Mouse (Mus musculus): ENCODE measurements at regions not wholly inside any gene's neighbourhood (a gene's known extent, or its start where the extent isn't known, plus 50 kb on each side); places are given as distances from the start of the nearest gene placed in this dataset.

- H3K4me3 ChIP-seq (replicated peaks; ENCODE audit: low read depth, low read length), result no peak overlapping the region
- no peak overlapping the region for H3K4me2 ChIP-seq (ENCODE audit: low read length)
- no peaks in the 10 kb centered on the region for H3K27me3 ChIP-seq (ENCODE audit: control insufficient read depth, insufficient read depth, low read length)
- H3K4me1 ChIP-seq (ENCODE audit: control insufficient read depth, insufficient read depth, low read length), result no peaks in the 10 kb centered on the region
- ATAC-seq (ENCODE audit: low FRiP score, low TSS enrichment), result no peak
- H3K9ac ChIP-seq (replicated peaks; ENCODE audit: low read length), result no peak overlapping the region
- DNase-seq, result no peak
- H3K9me3 ChIP-seq (ENCODE audit: control insufficient read depth, low read length), result no peaks in the 10 kb centered on the region
- no peak overlapping the region for H3K27ac ChIP-seq (replicated peaks; ENCODE audit: low read depth, low read length)
- no peaks in the 10 kb centered on the region for H3K36me3 ChIP-seq (ENCODE audit: control insufficient read depth, insufficient read depth, low read length)
Measured at GRCm38 (mm10) chr3:3746542-3746941, 2004.1 kb upstream of the Gm8797 start.

GRCm38 (mm10) chr3:3751596-3752251 is 1998.9 kb upstream of the Gm8797 start:
- 12% methylated on average over 5 of the region's 5 CpGs for WGBS
- Histone ChIP-seq H3K36me3 (ENCODE audit: control insufficient read depth, insufficient read depth, low read length) (no peaks in the 10 kb centered on the region), H3K27me3 (ENCODE audit: control insufficient read depth, insufficient read depth, low read length) (no peaks in the 10 kb centered on the region), H3K9ac (replicated peaks; ENCODE audit: low read length) (no peak overlapping the region), H3K4me2 (ENCODE audit: low read length) (no peak overlapping the region), H3K4me1 (ENCODE audit: control insufficient read depth, insufficient read depth, low read length) (no peaks in the 10 kb centered on the region), H3K9me3 (ENCODE audit: control insufficient read depth, low read length) (no peaks in the 10 kb centered on the region), H3K4me3 (replicated peaks; ENCODE audit: low read depth, low read length) (no peak overlapping the region), H3K27ac (replicated peaks; ENCODE audit: low read depth, low read length) (peak overlapping the region; percentile 41; the same call in 1 of the 2 replicates)
- peak; percentile 87 for DNase-seq
- no peak; the same call in 1 of the 2 replicates for ATAC-seq (ENCODE audit: low FRiP score, low TSS enrichment)

DNA sequence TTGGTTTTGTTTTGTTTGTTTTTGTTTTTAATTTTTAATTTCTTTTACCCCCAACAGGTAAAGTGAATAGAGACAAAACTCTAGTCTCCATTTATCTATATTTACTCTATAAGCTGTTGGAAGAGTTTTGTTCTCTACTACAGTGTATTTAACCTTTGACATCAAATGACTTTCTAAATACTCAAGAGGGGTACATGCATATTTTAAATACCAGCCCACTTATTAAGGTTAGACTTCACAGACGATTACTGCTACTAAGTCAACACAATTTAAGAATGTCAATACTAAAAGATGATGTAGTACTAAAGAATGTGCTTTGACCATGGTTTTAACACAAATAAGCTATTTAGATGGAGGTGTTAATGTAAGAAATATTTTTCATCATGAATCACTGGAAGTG is 1989.3 kb upstream of the Gm8797 start:
- H3K9ac ChIP-seq (replicated peaks; ENCODE audit: low read length), result no peak overlapping the region
- H3K36me3 ChIP-seq (ENCODE audit: control insufficient read depth, insufficient read depth, low read length), result no peaks in the 10 kb centered on the region
- ATAC-seq (ENCODE audit: low FRiP score, low TSS enrichment), result no peak
- 70% methylated on average over 1 of the region's 1 CpGs for WGBS
- H3K4me3 ChIP-seq (replicated peaks; ENCODE audit: low read depth, low read length), result no peak overlapping the region
- H3K27me3 ChIP-seq (ENCODE audit: control insufficient read depth, insufficient read depth, low read length), result no peaks in the 10 kb centered on the region
- H3K4me2 ChIP-seq (ENCODE audit: low read length), result no peak overlapping the region
- H3K9me3 ChIP-seq (ENCODE audit: control insufficient read depth, low read length), result no peaks in the 10 kb centered on the region
- DNase-seq, result no peak
- H3K4me1 ChIP-seq (ENCODE audit: control insufficient read depth, insufficient read depth, low read length), result no peaks in the 10 kb centered on the region
- no peak overlapping the region for H3K27ac ChIP-seq (replicated peaks; ENCODE audit: low read depth, low read length)

DNA sequence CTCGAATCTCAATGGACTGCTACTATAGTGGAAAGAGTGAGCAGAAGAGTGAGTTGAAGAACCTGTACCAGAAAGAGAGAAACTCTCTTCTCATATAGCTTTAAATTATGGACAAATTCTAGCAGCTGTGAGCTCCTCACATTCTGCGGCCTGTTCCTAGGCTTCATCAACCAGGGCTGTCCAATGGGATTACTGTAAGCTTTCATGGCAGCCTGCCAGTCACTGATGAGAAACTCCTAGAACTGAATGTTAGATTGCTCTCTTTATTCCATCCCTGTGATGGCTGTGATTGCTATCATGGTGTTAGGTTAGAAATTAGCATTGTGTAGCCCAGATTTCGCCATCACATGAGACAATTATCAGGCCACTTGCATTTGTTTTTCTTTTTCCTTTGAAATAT is 1966.4 kb upstream of the Gm8797 start:
- no peaks in the 10 kb centered on the region for H3K27me3 ChIP-seq (ENCODE audit: control insufficient read depth, insufficient read depth, low read length)
- 54% methylated on average over 3 of the region's 3 CpGs for WGBS
- ATAC-seq (ENCODE audit: low FRiP score, low TSS enrichment) (peak; percentile 68; the same call in 1 of the 2 replicates), DNase-seq (peak; percentile 75)
- no peaks in the 10 kb centered on the region for H3K36me3 ChIP-seq (ENCODE audit: control insufficient read depth, insufficient read depth, low read length)
- no peak overlapping the region for H3K27ac ChIP-seq (replicated peaks; ENCODE audit: low read depth, low read length)
- no peak overlapping the region for H3K9ac ChIP-seq (replicated peaks; ENCODE audit: low read length)
- H3K4me2 ChIP-seq (ENCODE audit: low read length), result no peak overlapping the region
- no peak overlapping the region for H3K4me3 ChIP-seq (replicated peaks; ENCODE audit: low read depth, low read length)
- no peaks in the 10 kb centered on the region for H3K4me1 ChIP-seq (ENCODE audit: control insufficient read depth, insufficient read depth, low read length)
- no peaks in the 10 kb centered on the region for H3K9me3 ChIP-seq (ENCODE audit: control insufficient read depth, low read length)

GRCm38 (mm10) chr3:3786039-3786438 is 1964.6 kb upstream of the Gm8797 start:
- ATAC-seq (ENCODE audit: low FRiP score, low TSS enrichment), result no peak
- no peaks in the 10 kb centered on the region for H3K4me1 ChIP-seq (ENCODE audit: control insufficient read depth, insufficient read depth, low read length)
- no peak overlapping the region for H3K9ac ChIP-seq (replicated peaks; ENCODE audit: low read length)
- WGBS, result 66% methylated on average over 2 of the region's 2 CpGs
- no peak overlapping the region for H3K27ac ChIP-seq (replicated peaks; ENCODE audit: low read depth, low read length)
- DNase-seq, result peak; percentile 63
- no peak overlapping the region for H3K4me2 ChIP-seq (ENCODE audit: low read length)
- no peaks in the 10 kb centered on the region for H3K9me3 ChIP-seq (ENCODE audit: control insufficient read depth, low read length)
- no peak overlapping the region for H3K4me3 ChIP-seq (replicated peaks; ENCODE audit: low read depth, low read length)
- H3K36me3 ChIP-seq (ENCODE audit: control insufficient read depth, insufficient read depth, low read length), result no peaks in the 10 kb centered on the region
- no peaks in the 10 kb centered on the region for H3K27me3 ChIP-seq (ENCODE audit: control insufficient read depth, insufficient read depth, low read length)

- no peaks in the 10 kb centered on the region for H3K9me3 ChIP-seq (ENCODE audit: control insufficient read depth, low read length)
- H3K36me3 ChIP-seq (ENCODE audit: control insufficient read depth, insufficient read depth, low read length), result no peaks in the 10 kb centered on the region
- ATAC-seq (ENCODE audit: low FRiP score, low TSS enrichment) (no peak), DNase-seq (no peak)
- H3K4me3 ChIP-seq (replicated peaks; ENCODE audit: low read depth, low read length), result no peak overlapping the region
- 98% methylated on average over 1 of the region's 1 CpGs for WGBS
- H3K4me1 ChIP-seq (ENCODE audit: control insufficient read depth, insufficient read depth, low read length), result no peaks in the 10 kb centered on the region
- H3K27ac ChIP-seq (replicated peaks; ENCODE audit: low read depth, low read length), result no peak overlapping the region
- H3K9ac ChIP-seq (replicated peaks; ENCODE audit: low read length), result no peak overlapping the region
- H3K27me3 ChIP-seq (ENCODE audit: control insufficient read depth, insufficient read depth, low read length), result no peaks in the 10 kb centered on the region
- no peak overlapping the region for H3K4me2 ChIP-seq (ENCODE audit: low read length)
Measured at GRCm38 (mm10) chr3:3807821-3808220, 1942.8 kb upstream of the Gm8797 start.

DNA sequence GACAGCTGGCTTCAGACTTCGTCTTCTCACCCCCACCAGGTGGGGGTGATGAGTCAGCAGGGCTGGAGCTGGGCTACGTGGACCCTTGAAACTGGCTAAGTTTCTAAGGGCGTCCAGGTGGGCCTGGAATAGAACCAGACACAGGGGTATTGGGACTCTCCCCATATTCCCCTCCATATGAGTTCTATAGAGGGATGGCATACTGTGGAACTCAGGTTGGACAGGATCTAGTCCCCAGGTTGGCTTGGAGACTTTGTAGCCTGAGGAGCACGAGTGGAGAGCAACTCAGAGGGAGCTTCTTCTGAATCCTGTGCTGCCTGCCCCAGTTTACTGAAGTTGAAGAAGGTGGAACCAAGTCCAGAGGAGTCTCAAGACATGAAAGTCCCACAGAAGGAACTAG is 1921.6 kb upstream of the Gm8797 start:
- no peak for DNase-seq
- no peaks in the 10 kb centered on the region for H3K9me3 ChIP-seq (ENCODE audit: control insufficient read depth, low read length)
- WGBS, result 75% methylated on average over 4 of the region's 4 CpGs
- H3K4me2 ChIP-seq (ENCODE audit: low read length), result no peak overlapping the region
- ATAC-seq (ENCODE audit: low FRiP score, low TSS enrichment), result no peak
- H3K27ac ChIP-seq (replicated peaks; ENCODE audit: low read depth, low read length), result no peak overlapping the region
- no peaks in the 10 kb centered on the region for H3K36me3 ChIP-seq (ENCODE audit: control insufficient read depth, insufficient read depth, low read length)
- no peaks in the 10 kb centered on the region for H3K27me3 ChIP-seq (ENCODE audit: control insufficient read depth, insufficient read depth, low read length)
- H3K4me1 ChIP-seq (ENCODE audit: control insufficient read depth, insufficient read depth, low read length), result no peaks in the 10 kb centered on the region
- H3K4me3 ChIP-seq (replicated peaks; ENCODE audit: low read depth, low read length), result no peak overlapping the region
- H3K9ac ChIP-seq (replicated peaks; ENCODE audit: low read length), result no peak overlapping the region

GRCm38 (mm10) chr3:3831411-3832286 is 1919.0 kb upstream of the Gm8797 start:
- no peaks in the 10 kb centered on the region for H3K9me3 ChIP-seq (ENCODE audit: control insufficient read depth, low read length)
- peak; percentile 67; the same call in 1 of the 2 replicates for ATAC-seq (ENCODE audit: low FRiP score, low TSS enrichment)
- H3K9ac ChIP-seq (replicated peaks; ENCODE audit: low read length), result no peak overlapping the region
- no peaks in the 10 kb centered on the region for H3K4me1 ChIP-seq (ENCODE audit: control insufficient read depth, insufficient read depth, low read length)
- H3K4me2 ChIP-seq (ENCODE audit: low read length), result no peak overlapping the region
- no peak overlapping the region for H3K4me3 ChIP-seq (replicated peaks; ENCODE audit: low read depth, low read length)
- peak; percentile 53 for DNase-seq
- H3K36me3 ChIP-seq (ENCODE audit: control insufficient read depth, insufficient read depth, low read length), result no peaks in the 10 kb centered on the region
- 77% methylated on average over 7 of the region's 7 CpGs for WGBS
- no peak overlapping the region for H3K27ac ChIP-seq (replicated peaks; ENCODE audit: low read depth, low read length)
- H3K27me3 ChIP-seq (ENCODE audit: control insufficient read depth, insufficient read depth, low read length), result no peaks in the 10 kb centered on the region
